Mouse (Mus musculus) cerebral cortex, adult 2 months (tissue): ENCODE results near the gene Rras.

Experiments
- WGBS: fragments of 180-500 bp; shearing (Covaris S2); methylation state at CpG from one replicate; pipeline ENCODE4 v1.1.7; 2018; 5-methylcytosine and 5-hydroxymethylcytosine counted together

Rras gene

GRCm38 (mm10) chr7:44999753-45000152, 18.0 kb upstream of the Rras start:
- WGBS, result 52% methylated on average over 11 of the region's 11 CpGs

DNA sequence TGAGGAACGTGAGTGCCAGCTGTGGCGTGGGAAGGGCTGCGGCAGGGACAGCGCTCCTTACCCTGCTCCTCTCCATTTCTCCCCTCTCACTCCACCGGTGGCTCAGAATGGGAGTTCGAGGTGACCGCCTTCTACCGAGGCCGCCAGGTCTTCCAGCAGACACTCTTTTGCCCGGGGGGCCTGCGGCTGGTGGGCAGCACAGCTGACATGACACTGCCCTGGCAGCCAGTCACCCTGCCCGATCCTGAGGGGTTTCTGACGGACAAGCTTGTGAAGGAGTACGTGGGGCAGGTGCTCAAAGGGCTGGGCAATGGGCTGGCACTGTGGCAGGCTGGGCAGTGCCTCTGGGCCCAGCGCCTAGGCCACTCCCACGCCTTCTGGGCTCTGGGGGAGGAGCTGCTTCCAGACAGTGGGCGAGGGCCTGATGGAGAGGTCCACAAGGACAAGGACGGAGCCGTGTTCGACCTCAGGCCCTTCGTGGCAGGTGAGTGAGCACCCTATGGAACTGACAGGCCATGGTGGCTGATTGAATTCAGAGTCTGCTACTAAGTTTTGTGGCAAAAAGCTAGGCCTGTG, 17.1 kb upstream of the Rras start:
- 64% methylated on average over 21 of the region's 21 CpGs for WGBS

GRCm38 (mm10) chr7:45002440-45002839, 15.3 kb upstream of the Rras start:
- WGBS, result 57% methylated on average over 7 of the region's 7 CpGs

GRCm38 (mm10) chr7:45004546-45004945, 13.2 kb upstream of the Rras start:
- WGBS, result 63% methylated on average over 3 of the region's 3 CpGs

- WGBS, result 88% methylated on average over 6 of the region's 6 CpGs
Observed at GRCm38 (mm10) chr7:45005321-45005992, 12.3 kb upstream of the Rras start.

DNA sequence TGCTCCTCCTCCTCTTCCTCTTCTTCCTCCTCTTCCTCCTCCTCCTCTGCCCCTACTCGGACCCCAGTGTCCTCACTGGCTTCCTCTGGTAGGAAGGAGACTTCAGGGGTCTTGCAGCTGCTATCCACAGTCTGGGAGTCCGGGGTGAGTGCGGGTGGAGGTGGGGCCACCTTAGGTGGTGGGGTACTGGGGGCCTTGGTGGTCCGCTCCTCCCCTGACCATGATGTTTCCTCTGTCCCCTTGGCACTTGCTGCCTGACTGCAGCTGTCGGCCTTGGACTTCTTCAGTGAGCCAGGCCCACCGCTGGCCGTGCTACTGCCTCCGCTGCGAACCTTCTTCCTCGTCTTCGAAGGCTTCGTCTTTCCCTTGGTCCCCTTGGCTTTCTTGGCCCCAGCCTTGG, 11.3 kb upstream of the Rras start:
- 93% methylated on average over 12 of the region's 12 CpGs for WGBS

DNA sequence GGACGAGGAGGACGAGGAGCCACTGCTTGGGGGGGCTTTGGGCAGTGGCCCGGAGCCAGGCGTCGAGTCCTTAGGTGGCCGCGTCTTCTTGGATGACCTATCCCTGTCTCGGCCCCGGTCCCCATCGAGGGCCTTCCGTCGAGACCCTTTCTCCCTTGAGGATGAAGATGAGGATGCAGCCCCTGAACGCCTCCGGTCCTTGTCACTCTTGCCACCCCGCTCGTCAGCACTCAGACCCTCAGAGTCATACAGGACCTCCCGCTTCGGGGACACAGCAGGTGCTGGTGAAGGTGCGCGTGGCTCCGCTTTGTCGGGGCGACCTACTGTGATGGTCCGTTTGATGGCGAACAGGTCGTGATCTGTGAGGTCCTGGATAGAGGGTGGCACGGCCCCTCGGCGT, 10.6 kb upstream of the Rras start:
- WGBS, result 94% methylated on average over 29 of the region's 29 CpGs

- WGBS, result 96% methylated on average over 30 of the region's 30 CpGs
Observed at GRCm38 (mm10) chr7:45007846-45008245, 9.9 kb upstream of the Rras start.

GRCm38 (mm10) chr7:45008411-45008810, 9.3 kb upstream of the Rras start:
- 94% methylated on average over 19 of the region's 19 CpGs for WGBS

GRCm38 (mm10) chr7:45012011-45012410, 5.8 kb upstream of the Rras start:
- 98% methylated on average over 6 of the region's 6 CpGs for WGBS

- WGBS, result 79% methylated on average over 4 of the region's 4 CpGs
Observed at GRCm38 (mm10) chr7:45012824-45013223, 4.9 kb upstream of the Rras start.

DNA sequence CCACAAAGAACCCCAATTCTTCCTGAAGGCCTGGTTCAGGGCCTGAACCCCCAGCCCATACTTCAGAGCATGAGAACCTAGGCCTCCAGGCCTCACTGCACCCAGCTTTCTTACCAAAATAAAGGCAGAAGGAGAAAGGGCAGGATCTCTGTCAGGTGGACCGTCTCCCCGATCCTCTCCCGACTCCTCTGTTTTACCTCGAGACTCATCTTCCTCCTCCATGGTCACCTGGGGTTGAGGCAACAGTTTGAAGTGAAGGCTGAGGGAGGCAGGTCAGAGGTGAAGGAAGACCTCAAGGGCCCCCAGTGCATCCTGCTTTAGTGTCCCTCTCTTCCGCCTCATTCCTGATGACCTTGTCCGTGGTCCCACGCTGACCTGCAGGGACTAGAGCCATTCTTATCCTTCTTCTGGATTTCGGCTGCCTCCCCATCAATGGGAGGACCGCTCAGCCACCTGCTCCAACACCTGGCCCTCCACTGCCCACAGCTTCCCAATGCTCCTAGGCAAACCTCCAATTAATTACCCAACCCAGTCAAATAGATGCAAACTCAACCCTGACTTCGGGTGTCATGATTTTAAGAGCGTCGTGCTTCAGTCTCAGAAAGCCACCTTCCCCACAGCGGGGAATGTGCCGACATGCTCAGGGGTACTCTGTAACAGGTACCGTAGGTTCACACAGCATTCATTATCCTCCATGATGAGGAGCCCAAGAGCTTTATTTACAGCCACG, 4.2 kb upstream of the Rras start:
- 92% methylated on average over 16 of the region's 16 CpGs for WGBS

DNA sequence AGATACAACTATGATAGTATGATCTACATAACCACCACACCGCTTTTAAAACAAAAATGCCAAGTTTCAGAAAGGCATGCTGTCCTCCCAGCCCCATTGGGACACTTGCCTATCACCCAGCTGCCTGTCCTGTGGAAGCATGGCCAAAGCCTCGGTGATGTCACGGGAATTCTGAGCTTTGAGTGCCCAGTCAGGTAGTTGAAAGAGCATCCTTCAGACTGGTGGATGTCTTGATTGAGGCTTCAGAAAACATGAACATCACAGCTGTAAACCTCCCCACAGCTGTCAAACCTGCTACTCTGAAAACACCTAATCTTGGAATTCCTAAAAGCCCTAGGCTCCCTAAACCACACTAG, 3.7 kb upstream of the Rras start:
- 93% methylated on average over 3 of the region's 3 CpGs for WGBS

DNA sequence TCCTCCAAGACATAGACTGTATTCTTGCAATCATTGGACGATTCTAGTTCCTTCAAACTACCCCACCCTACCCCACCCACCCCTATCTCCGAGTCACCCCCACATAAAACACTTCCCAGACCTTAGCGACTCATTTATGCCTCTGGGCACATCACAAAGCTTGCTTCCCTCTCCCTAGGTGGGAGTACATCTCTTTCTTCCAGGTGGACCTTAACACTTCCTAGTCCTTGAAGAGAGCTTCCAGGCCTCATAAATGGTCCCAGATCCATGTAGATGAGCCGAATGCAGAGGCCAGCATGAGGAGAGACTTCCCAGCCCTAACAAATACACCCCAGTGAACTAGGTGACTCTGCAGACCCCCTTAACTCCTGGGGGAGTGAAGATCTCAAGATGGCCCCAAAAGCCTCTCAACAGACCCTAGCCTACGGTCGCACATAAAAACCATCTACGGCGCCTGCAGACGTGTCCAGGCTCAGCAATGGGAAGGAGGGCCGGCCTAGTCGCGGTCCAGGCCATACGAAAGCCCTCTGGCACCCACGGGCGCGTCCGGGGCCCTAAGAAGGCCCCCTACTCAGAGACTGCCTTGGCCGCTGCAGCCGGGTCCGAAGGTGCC, 2.3 kb upstream of the Rras start:
- under 1% methylated on average over 20 of the region's 20 CpGs for WGBS

DNA sequence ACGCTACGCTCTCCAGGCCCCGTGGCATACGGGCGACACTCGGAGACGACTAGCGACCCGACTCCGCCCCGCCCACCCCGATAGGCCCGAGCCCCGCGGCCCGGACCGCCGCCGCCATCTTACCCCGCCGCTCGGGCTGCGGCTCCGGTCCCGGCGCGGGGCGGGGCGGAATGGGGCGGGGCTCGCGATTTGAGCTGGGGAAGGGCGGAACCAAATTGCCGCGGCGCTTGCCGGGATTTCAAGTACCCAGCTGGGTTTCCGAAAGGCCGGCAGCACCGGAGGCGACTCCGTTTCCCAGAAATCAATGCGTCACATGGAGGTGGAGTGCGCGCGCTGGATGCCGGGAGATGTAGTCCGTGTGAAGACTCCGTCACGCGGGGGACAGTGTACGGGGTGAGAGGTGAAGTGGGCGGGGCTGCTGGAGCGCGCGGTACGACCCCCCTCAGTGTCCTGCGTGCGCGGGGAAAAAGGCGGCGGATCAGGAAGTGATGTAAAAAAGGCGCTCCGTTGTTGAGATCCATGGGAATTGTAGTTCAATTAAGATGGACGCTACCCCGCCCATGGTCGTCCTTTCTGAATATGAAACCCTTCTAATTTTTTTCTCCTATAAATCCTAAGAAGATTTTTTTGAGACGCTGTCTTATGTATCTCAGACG, 1.7 kb upstream of the Rras start, which contains the start of gene Scaf1:
Scaf1 (minus strand) TSS at position 407 of the 656 bp plus-strand sequence.
- WGBS, result under 1% methylated on average over 69 of the region's 69 CpGs

- under 1% methylated on average over 4 of the region's 4 CpGs for WGBS
Observed at GRCm38 (mm10) chr7:45016761-45017160, 1.0 kb upstream of the Rras start.

DNA sequence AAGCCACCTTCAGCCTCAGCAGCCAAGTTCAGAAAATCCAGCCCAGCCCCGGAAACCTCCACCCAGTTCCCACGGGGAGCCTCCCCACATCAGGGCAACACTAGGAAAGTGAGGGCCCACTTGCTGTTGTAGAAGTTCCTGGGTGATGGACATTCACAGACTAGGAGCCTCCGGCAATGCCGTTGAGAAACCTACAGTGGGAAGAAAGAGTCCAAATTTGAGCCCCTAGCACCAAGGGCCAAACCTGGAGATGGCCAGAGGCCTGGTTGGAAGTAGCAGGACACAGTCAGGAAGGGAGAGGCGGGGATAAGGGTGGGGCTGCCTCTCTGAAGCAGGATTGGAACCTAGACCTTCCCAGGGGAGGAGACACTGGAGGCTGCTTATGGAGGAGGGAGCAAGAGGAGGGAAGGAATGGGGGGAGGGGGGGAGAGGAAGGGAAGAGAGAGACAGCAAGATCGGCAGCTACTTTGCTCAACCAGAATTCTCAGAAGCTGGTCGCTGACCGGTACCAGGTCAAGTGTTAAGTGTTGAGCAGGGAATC, 1.3 kb downstream of the Rras start:
- 38% methylated on average over 8 of the region's 8 CpGs for WGBS

- 79% methylated on average over 9 of the region's 9 CpGs for WGBS
Observed at GRCm38 (mm10) chr7:45020225-45020624, 2.5 kb downstream of the Rras start.

DNA sequence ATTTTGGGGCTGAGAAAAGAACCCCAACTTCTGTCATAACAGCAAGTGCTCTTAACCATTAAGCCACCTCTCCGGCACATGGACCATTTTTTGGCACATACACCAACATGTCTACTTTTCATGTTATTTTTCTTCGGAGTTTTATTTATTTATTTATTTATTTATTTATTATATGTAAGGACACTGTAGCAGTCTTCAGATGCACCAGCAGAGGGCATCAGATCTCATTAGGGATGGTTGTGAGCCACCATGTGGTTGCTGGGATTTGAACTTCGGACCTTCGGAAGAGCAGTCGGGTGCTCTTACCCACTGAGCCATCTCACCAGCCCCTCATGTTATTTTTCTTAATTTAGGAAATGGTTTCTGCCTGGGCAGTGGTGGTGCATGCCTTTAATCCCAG, 6.0 kb downstream of the Rras start:
- WGBS, result 73% methylated on average over 5 of the region's 5 CpGs

DNA sequence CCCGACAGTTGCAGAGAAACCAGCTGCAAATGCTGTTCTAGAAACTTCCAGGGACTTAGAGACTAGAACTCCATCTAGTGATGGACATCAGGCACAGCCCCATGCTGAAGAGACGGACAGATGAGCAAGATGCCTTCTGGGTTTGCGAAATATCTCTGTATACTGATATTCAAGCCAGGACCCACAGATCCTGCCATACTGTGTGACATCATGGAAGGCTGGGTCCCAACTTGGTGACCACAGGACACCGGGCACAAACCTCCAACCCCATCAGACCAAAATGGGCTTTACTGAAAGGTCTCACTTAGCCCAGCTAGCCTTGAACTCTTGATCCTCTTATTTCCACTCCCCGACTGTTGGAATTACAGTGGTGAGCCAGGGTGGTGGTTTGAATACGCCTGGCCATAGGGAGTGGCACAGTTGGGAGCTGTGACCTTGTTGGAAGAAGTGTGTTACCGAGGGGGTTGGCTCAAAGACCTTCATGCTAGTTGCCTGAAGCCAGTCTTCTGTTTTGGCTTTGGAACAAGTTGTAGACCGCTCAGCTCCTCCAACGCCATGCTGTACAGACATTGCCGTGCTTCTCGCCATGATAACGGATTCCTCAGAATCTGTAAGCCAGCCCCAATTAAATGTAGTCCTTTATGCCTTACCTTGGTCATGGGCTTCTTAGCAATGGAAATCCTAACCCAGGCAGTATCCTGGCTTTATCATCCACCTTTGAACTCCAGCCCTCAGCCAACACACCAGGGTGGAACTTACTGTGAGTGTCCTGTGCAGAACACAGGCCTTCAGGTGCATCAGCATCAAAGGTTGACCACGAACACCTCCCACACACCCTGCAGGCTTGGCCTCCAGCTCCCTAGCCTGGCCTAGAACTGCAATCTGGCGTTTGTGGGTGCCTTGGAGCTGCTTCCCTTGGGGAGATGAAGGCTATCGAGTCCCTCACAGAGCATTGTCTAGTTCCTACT, 6.8 kb downstream of the Rras start:
- 74% methylated on average over 15 of the region's 15 CpGs for whole genome bisulfite sequencing
